Mouse (Mus musculus) cerebellum, adult 8-10 months (tissue): Measurements from ENCODE around the gene Fhl1.

Source experiments
- DNase-seq: peaks from one replicate; pipeline ENCODE4 v3.0.0; 2022

The Fhl1 gene

GRCm38 (mm10) chrX:56731306-56732201 lies at the start of gene Fhl1:
TSS of gene Fhl1 (plus strand) at chrX:56731787.
- peak; percentile 35 for DNase-seq

- DNase-seq, result no peak
Observed at GRCm38 (mm10) chrX:56682156-56682720, 49.3 kb upstream of the Fhl1 start.

GRCm38 (mm10) chrX:56683521-56683920 lies 48.1 kb upstream of the Fhl1 start:
- no peak for DNase-seq

- no peak for DNase-seq
Observed at GRCm38 (mm10) chrX:56692554-56692953, 39.0 kb upstream of the Fhl1 start.

DNA sequence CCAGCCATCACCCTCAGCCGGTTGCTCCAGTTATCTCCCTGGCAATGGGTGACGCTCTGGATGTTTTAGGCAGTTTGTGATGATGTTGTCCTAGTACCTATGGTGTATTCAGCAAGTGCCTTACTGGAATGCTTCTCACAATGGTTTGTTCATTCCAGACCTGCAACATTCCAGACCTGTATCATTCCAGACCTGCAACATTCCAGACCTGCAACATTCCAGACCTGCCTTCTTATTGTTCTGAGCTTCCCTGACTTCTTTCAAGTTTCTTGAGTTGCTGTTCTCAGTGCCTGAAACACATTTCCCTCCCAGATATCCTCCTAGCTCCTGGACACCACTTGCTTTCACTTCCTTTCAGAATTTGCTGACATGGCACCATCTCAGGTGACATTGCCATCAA lies 37.0 kb upstream of the Fhl1 start:
- no peak for DNase-seq

DNA sequence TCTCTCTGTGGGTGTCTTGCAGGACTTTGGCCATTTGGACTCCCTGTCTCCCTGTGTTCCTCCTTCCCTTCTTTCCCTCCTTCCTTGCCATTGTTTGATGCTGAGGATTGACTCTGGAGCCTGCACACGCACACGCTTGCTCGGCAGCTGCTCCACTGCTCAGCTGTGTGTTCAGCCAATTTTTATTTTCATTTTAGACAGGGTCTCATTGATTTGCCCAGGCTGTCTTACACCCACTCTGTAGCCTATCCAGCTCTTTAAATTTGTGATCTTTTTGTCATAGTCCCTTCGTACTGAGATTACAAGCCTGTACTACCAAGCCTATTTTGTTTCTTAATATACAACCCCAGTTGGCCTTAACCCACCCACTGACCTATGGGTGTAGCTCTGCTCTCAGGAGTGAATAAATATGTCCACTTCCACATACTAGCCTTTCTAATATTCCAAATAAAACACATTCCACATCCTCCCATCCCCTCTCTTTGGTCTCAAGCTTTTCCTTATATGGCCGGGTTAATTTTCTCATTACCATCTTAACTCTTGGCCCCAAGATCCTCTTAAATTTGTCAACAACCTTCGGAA lies 34.3 kb upstream of the Fhl1 start:
- no peak for DNase-seq

- DNase-seq, result no peak
Observed at GRCm38 (mm10) chrX:56697886-56698285, 33.7 kb upstream of the Fhl1 start.

- no peak for DNase-seq
Observed at GRCm38 (mm10) chrX:56701261-56701660, 30.3 kb upstream of the Fhl1 start.

- no peak for DNase-seq
Observed at GRCm38 (mm10) chrX:56703965-56704562, 27.5 kb upstream of the Fhl1 start.

DNA sequence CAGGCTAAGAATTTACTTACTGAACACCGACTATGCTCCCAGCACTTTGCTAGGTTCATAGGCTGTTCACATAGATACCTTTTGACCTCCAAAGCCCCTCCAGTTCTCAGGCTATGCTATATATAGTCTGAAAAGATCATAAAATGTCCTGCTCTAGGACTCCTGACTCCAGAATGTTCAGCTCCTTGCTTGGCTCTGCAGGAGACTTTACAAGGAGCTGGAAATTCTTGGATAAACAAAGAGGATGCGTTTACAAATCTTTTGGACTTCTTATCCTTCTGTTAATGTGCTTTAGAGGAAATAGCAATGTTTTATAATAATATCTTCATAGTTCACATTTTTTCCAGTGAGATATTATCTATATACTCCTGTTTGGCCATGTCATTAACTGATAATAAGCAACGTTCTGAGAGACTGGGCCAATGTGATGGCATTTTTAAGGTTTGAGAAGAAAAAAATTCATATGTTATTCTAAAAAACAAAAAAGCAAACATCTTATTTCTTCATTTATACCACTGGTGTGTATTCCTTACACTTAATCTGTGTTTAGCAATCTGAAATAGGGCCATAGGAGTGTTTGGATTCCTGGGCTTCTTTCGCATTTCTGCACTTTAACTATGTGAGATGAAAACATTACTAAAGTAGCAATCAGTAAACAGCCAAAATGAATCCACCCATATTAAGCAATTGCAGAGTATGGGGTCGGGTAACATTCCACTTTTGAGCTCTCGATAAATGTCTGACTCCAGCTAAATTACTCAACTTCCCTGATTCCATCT lies 22.8 kb upstream of the Fhl1 start:
- no peak for DNase-seq

GRCm38 (mm10) chrX:56710522-56710921 lies 21.1 kb upstream of the Fhl1 start:
- no peak for DNase-seq

DNA sequence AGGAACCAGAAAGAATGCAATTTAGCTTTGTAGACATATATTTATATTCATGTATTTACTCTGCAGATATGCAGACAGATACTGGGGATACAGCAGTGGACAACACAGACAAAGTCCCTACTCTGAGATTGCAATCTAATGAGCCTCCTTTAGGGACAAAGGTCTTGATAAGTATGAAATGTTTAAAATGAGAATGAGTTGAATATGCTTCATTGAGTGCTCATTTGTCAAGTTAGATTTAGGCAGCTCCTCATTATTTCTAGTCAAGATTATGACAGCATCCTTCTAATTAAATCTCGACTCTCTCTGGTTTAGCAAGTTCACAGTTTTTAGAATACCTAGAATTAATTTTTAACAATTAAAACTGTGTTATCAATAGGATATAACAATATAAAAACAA lies 18.9 kb upstream of the Fhl1 start:
- no peak for DNase-seq

GRCm38 (mm10) chrX:56722559-56722958 lies 9.0 kb upstream of the Fhl1 start:
- DNase-seq, result no peak

DNA sequence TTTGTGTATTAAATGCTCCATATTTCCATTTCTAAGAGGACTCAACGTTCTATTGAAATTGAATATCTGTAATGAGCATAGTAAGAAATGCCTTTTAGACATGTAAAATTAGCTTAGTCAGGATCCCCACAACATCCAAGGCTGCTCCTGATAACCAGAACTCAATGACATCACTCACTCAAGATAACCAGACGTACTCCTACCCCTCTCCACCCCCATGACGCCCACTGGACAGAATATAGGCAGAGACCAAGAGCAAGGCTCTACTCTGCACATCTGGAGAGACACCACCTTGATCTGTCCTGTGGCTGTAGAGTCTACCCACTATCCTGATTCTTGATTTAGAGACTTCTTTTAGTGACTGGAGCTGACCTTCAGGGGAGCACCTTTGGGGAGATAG lies 3.1 kb upstream of the Fhl1 start:
- no peak for DNase-seq

DNA sequence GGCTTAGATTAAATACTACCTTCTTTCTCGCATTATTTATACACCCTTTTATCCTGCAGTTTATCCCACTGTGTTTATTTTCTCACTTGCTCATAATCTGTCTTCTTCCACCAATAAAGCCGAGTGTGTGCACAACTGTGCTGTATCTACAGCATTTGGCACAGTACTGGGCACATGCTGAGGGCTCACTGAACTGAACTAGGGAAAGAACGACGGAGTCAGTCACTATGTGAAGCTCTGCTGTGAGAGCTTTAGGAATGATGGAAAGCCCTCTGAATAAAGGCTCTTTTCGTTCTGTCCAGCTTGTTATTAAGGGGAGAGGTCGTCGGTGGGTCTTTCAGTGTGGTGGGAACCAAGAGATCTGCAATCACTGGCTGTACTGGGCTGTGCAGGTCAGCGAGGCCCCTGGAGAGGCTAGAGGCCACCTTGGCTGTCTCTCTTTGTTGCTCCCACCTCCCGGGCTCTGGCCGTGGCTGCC lies 720 bp upstream of the Fhl1 start:
- DNase-seq, result peak; percentile 49

DNA sequence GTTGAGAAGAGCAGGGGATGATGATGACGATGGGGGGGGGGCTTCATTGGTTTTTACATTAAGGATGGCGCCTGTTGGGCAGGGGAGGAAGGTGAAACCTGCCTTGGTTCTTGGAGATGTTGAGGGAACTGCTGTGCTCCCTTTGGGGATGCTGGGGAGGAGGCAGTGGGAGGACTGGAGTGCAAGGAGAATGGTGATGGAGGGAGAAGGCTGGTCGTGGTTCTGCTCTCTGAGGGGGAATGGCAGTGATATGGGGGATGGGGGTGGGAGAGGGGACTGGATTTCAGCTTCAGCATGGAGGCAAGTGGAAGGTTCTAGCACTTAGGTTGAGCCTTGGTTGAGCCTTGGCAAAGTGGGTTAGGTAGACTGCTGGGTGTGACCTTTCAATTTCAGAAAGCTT lies 814 bp downstream of the Fhl1 start:
- no peak for DNase-seq

GRCm38 (mm10) chrX:56734436-56734835 lies 2.8 kb downstream of the Fhl1 start:
- no peak for DNase-seq

DNA sequence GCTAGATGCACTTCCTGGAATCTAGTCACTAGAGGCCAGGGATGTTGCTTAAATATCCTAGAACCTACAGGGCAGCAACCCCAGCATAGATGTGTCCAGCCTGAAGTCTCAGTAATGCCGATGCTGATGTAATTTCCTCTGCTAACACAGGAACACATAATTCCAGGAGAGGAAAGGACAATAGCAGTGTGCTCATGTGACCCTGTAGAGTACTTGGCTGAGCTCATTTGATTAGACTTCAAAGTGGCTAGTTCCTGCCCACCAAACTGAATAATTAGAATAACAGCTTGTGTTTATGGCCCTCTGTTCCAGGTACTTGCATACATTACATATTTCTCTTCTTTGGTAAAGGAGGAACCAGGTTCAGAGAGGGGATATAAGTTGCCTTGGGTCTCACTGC lies 4.6 kb downstream of the Fhl1 start:
- DNase-seq, result no peak

- DNase-seq, result no peak
Observed at GRCm38 (mm10) chrX:56737848-56738554, 6.4 kb downstream of the Fhl1 start.

DNA sequence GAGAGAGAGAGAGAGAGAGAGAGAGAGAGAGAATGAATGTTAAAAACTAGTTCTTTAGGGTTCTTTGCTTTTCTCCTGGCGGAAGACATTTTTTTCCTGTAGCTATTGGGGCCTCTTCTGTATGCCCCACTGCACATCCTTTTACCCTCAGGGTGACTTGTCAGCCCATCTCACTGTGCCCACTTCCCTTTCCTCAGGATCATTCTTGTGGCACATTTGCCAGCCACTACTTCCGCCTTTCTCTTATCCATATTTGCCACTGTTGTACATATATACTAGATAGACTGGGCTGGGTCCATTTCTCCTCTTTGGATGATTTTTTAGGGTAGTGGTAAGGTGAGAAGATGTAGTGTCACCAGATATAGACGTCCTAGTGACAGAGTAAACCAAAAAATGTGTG lies 9.8 kb downstream of the Fhl1 start:
- no peak for DNase-seq

- DNase-seq, result no peak
Observed at GRCm38 (mm10) chrX:56751536-56751935, 19.9 kb downstream of the Fhl1 start.

DNA sequence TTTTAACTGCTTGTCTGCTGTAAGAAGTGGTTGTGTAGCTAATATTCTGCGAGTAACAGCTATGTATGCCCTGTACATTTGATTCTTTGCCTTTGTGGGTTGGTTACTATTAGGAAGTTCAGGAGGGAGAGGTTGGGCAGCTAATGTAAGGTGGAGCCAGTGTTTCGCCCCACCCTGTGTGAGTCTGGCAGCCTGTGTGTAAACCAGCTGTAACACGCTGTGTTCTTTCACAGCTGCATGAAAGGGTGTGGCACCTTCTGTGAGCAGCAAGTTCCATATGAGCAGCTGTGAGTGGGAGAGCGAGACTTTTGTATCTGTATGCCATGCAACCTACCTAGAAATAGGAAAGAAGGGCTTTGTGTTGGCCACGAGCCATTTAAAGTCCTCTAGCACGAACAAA lies 20.6 kb downstream of the Fhl1 start:
- DNase-seq, result no peak
